Mouse (Mus musculus) kidney, postnatal 14 days (tissue): ENCODE results near the gene Brwd3.

ENCODE experiments used
- DNase-seq: peaks from one replicate; pipeline ENCODE4 v3.0.0; 2022; ENCODE audit warnings: mixed read lengths

Brwd3 gene

GRCm38 (mm10) chrX:108834090-108834774 lies at the start of gene Brwd3:
Brwd3 (minus strand) TSS chrX:108834372.
- DNase-seq: peak; percentile 90

DNA sequence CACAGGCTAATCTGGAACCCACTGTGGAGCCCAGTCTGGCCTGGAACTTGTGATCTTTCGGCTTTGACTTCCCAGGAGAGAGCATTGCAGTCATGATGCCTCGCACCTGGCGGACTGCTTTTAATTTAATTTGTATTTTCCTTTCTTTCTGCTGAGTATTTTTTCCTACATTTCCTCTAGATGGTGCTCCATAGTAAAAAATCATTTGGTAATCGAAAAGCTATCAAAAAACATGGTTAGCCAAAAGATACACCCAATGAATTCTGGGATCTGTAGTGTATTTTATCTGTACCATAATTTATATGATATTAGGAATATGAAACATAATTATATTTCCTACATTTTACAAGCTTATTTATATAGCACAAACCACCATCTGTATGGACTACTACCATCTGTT lies 28.5 kb upstream of the Brwd3 start:
- no peak for DNase-seq

GRCm38 (mm10) chrX:108842705-108843104 lies 8.5 kb upstream of the Brwd3 start:
- DNase-seq: no peak

GRCm38 (mm10) chrX:108836416-108836815 lies 2.2 kb upstream of the Brwd3 start:
- no peak for DNase-seq

DNA sequence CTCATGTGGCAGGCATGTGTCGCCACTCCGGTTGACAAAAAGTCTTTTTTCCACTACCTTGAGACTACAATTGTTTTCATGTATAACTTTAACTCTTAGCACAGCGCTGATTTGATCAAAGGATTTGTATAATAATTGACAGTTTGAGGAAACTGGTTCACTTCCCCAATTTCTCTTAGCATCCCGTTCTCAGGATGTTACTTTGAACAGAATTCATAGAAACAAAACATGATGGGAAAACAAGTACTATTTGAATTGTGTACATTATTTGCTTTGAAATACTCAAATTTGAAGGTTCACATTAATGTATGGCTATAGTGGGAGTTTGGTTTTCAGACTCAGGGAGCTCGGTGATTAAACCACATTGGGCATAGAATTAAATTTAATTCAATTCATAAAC lies 1.1 kb upstream of the Brwd3 start:
- DNase-seq: no peak

- peak; percentile 8 for DNase-seq
Observed at GRCm38 (mm10) chrX:108833381-108834020, 671 bp downstream of the Brwd3 start.

DNA sequence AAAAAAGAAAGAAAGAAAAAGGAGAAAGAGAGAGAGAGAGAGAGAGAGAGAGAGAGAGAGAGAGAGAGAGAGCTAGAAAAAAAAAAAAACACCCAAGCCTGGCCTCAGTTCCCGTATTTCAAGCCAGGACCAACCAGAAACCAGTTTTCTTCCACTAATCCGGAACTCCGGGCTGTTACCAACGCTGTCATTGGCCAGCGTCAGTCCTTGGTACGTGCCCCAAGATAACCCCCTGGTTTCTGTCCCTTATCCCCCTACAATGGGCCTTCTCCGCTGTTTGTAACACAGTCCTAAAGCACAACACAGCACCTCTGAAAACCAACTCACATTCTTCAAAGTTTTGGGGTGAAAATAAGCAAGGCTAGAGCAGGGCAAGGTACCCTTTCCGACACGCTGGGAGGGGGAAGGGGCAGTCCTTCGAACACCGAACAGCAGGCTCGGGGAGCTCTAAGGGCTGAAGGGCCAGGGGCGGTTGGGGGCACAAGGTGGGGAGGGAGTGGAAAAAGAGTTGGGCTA lies 1.4 kb downstream of the Brwd3 start:
- peak; percentile 91 for DNase-seq

- no peak for DNase-seq
Observed at GRCm38 (mm10) chrX:108831231-108831630, 2.9 kb downstream of the Brwd3 start.

DNA sequence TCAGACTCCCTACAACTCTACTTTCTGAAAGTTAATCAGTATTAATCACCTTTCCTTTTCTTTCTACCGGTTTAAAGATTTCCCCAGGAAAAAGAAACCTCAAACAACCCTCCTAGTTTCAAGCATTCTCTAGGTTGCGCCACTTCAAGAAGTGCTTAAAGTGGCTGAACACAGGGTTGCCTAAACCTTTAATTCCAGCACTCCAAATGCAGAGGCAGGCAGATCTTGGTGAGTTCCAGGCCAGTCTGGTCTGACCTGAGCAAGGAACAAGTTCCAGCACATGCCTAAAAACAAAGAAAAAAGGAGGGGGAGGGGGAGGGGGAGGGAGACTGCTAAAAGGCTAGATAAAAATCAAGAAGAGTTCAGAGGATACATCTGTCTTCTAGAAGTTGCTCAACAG lies 6.1 kb downstream of the Brwd3 start:
- DNase-seq: no peak

GRCm38 (mm10) chrX:108797268-108797667 lies 36.9 kb downstream of the Brwd3 start:
- DNase-seq: no peak

GRCm38 (mm10) chrX:108783724-108784123 lies 50.4 kb downstream of the Brwd3 start:
- no peak for DNase-seq

DNA sequence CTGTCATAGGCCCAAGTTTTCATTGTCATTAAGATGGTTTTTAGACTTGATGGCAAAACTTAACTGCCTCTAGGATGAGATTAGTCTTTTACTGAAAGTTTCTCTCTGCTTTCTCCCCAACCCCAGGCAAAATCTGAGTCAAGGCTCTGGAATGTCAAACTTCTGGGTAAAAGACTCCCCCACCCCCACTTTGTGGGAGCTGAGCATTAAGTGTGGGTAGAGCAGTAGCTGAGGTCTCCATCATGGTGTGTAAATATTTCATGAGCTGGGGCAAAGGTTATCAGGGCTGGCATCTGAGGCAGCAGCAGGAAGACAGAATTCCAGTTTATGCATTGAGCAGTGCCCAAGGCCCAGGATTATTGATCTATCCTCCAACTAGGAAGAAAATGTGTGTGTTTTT lies 102.4 kb downstream of the Brwd3 start:
- DNase-seq: peak; percentile 6

- DNase-seq: no peak
Observed at GRCm38 (mm10) chrX:108729564-108729963, 104.6 kb downstream of the Brwd3 start.

DNA sequence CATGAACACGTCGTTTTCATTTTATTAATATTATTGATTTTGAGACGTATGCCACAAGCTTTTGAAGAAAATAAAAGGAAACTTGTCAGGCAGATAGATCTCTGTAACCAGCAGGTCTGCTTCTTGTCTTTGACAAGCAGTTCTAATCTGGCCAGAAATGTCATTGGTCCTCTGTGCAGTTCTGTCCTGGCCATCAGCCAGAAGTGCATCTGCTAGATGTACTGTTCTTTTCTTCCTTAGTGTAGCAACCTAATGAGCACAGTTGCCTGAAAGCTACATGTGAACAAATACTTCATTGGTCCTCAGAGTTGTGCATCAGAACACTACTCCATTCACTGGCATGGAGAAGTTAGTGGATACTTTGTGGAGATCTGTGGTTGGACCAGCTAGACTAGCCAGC lies 105.1 kb downstream of the Brwd3 start:
- DNase-seq: peak; percentile 2

DNA sequence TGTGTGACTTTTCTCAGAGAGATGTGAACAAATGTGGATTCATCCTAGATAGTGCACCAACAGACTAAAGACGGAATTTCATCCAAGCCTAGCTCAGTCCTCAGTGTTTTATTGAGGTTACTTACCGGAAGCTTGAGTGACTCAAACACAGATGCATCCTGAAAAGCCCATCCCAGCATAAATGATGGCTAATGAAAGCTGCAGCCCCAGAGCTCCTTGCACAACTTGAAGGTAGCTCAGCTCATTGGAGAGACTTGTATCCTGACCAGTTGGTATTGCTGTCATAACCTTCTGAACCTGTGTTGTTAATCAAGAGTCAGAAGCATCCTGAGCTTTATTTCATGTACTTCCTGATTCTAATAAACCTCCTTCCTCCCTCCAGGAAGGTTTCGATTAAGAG lies 105.8 kb downstream of the Brwd3 start:
- DNase-seq: peak; percentile 7

- DNase-seq: no peak
Observed at GRCm38 (mm10) chrX:108724241-108724640, 109.9 kb downstream of the Brwd3 start.

- no peak for DNase-seq
Observed at GRCm38 (mm10) chrX:108722447-108722846, 111.7 kb downstream of the Brwd3 start.

DNA sequence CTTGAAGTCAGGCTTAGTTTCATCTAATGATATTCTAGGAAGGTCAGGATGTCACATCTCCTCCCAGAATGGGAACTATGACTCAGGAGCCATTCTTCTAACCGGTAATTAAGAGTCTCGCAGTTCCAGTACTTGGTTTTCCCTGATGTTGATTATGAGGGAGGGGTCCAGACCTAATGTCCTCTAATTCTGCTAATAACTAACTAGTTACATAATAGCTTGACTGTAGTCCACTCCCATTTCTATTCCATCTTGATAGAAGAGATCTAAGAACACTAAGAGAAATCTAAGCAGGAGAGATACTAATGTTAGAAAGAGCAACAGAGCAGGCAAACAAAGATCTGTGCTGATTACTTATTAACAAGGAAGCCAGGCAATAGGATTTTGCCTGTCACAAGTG lies 129.9 kb downstream of the Brwd3 start:
- no peak for DNase-seq
